ENCODE assay signal across 8 mouse cellular contexts in the genomic region with DNA sequence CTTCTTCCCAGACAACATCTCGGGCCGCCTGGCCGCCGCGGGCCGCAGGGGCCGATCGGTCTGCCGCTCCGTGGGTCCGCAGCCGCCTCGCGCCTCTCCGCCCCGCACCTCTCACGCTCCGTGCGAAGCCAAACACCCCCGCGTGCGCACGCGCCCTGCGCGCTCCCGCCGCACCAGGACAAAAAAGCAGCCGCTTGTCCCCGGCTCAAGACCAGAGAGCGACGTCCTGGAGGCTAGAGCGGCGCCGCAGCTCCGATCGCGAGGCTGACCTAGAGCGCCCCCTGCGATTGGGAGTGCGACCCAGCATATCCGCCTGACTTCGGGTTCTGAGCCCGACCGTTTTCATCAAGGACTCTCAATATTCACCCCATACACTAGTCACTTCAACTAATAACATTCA. TPM values are rescaled to one million over a fixed set of nuclear protein-coding genes. Genes with fewer than 3 reads are reported as not detected.
DNase-seq lines count a peak whose midpoint lies in the region; ATAC-seq and TF ChIP-seq lines count a peak whose summit lies in the region.

A gene (minus strand): TSS at position 156 of the 400 bp plus-strand sequence.

- peak; percentile 79 for TF ChIP-seq POLR2A in cortical plate, adult 2 months (IDR thresholded peaks at IDR 0.05; ENCODE audit: extremely low read depth, insufficient read depth, low read length)

- DNase-seq in gastrocnemius, adult 8-10 months (ENCODE audit: low spot score in 2 of 2): peak; percentile 88 to 89
- peak; percentile 85 for DNase-seq in hindlimb bud, embryonic 11.5 days (ENCODE audit: extremely low spot score, low read depth, low spot score)
- DNase-seq in left cerebral cortex, adult 8-10 months (ENCODE audit: low spot score in 2 of 2): peak; percentile 89 to 90
- peak; percentile 96 to 97 for DNase-seq in right cerebral cortex, postnatal 10 days (ENCODE audit: low spot score in 2 of 2)
- peak; percentile 97 for DNase-seq in urinary bladder, postnatal 25 days (ENCODE audit: low spot score)

- H3K4me1 ChIP-seq in cortical plate, adult 2 months (ENCODE audit: control insufficient read depth, insufficient read depth, low read length): peaks cover 4% of the 10 kb centered on the region
- peaks cover 35% of the 10 kb centered on the region for H3K4me1 ChIP-seq in megakaryocyte, embryonic 14.5 days

- peak; percentile 82 for ATAC-seq in activated CD4-positive, CD25-positive, alpha-beta regulatory T cell, adult 4 months

- peak within 1 kb of the TSS; percentile 84 for H3K27ac ChIP-seq in cortical plate, adult 2 months (ENCODE audit: insufficient read depth, low read length)

- TF ChIP-seq CTCF in cortical plate, adult 2 months (IDR thresholded peaks at IDR 0.05; ENCODE audit: extremely low read depth, insufficient read depth, low read length): peak; percentile 66

- H3K27me3 ChIP-seq in megakaryocyte, embryonic 14.5 days (replicated peaks): no peaks in the 10 kb centered on the region

- H3K36me3 ChIP-seq in megakaryocyte, embryonic 14.5 days (replicated peaks; ENCODE audit: low read length): peaks cover 11% of the 10 kb centered on the region

- peaks cover 5% of the 10 kb centered on the region; the same call in 1 of the 2 replicates for H3K9me3 ChIP-seq in megakaryocyte, embryonic 14.5 days

- H3K4me3 ChIP-seq in cortical plate, adult 2 months (ENCODE audit: insufficient read depth, low read length): peak within 1 kb of the TSS; percentile 87
- peak within 1 kb of the TSS; percentile 97 for H3K4me3 ChIP-seq in megakaryocyte, embryonic 14.5 days (replicated peaks)

RNA-seq across cellular contexts. Expression of the gene that starts here (rescaled TPM):
- 10 to 100 TPM; 17.1 to 19.4 TPM for polyA plus RNA-seq in activated CD4-positive, CD25-positive, alpha-beta regulatory T cell, adult 4 months (2017; shearing (Covaris generic))
- polyA plus RNA-seq in cortical plate, adult 2 months (2012; rRNA removed): 67.1 and 68.3 TPM in 2 replicates
- 10 to 100 TPM; 17.0 to 19.0 (median 17.8) TPM for total RNA-seq in gastrocnemius, adult 8-10 months (2022)
- total RNA-seq in left cerebral cortex, adult 8-10 months (2022): 10 to 100 TPM; 85.9 to 94.4 (median 88.5) TPM
- 7.1 and 8.2 TPM in 2 replicates for polyA plus RNA-seq in megakaryocyte, embryonic 14.5 days (2012; ENCODE audit: insufficient read depth, low replicate concordance)

Comparison
In these comparisons a context has a peak if more than half of its experiments do, and no peak if none do; other contexts are left out.
1. Peak in every context shown above with its lines: DNase-seq, ATAC-seq, H3K4me3 ChIP-seq and H3K27ac ChIP-seq.
2. RNA of the gene that starts here (total RNA-seq): 85.9 to 94.4 TPM in left cerebral cortex, adult 8-10 months; 17.0 to 19.0 TPM in gastrocnemius, adult 8-10 months; every median in the first group is over 4 times any median in the second.